ENCODE assay signal across 1 mouse cellular context in the genomic region with DNA sequence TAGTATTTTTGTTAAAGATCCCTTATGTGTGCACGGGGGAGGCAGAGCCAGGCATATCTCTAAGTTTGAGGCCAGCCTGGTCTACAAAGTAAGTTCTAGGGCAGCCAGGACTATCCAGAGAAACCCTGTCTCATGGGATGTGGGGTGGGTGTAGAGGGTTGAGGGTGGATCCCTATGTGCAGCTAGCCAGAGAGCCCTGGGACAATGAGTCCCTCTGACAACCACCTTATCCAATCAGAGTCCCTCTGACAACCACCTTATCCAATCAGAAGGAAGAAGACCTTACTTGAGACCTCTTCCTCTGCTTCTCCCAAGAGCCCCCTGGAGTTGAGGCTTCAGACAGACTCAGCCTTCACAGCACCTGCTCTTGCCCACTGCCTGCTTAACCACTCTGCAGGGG.
TF ChIP-seq lines count a peak whose summit lies in the region.

No protein-coding gene starts in this region.

TF ChIP-seq in MEL, 35 proteins besides CTCF, POLR2A, EP300 and RAD21 (continued from another document):
- TF ChIP-seq ELF1 (IDR thresholded peaks at IDR 0.05; ENCODE audit: low read depth, low read length), result no peak
- TF ChIP-seq TBP (IDR thresholded peaks at IDR 0.05; ENCODE audit: low read depth, low read length), result peak; percentile 87
- no peak for TF ChIP-seq USF2 (IDR thresholded peaks at IDR 0.05; ENCODE audit: borderline replicate concordance in 1 of 2, insufficient read depth in 1 of 2, low read depth in 1 of 2, low read length in 2 of 2)
- no peak for TF ChIP-seq POLR2AphosphoS5 (IDR thresholded peaks at IDR 0.05; ENCODE audit: borderline replicate concordance, low read depth, low read length)
- TF ChIP-seq MAFK (IDR thresholded peaks at IDR 0.05; ENCODE audit: borderline replicate concordance, low read depth, low read length), result no peak
- TF ChIP-seq ZC3H11A (IDR thresholded peaks at IDR 0.05; ENCODE audit: low read depth, low read length), result no peak
